Mouse (Mus musculus) spleen, postnatal 14 days (tissue): Measurements from ENCODE around the gene E030018B13Rik.

Experiments used
- DNase-seq, 2 experiments: peaks; one replicate each; pipeline ENCODE4 v3.0.0; 2021 to 2022; ENCODE audit warnings: low spot score in 2 of 2

E030018B13Rik gene

GRCm38 (mm10) chr7:63965635-63966418, 49.2 kb downstream of the E030018B13Rik start:
- no peak for DNase-seq

- no peak for DNase-seq
These were observed 53.3 kb downstream of the E030018B13Rik start for GRCm38 (mm10) chr7:63969941-63970340.
